Mouse (Mus musculus): ENCODE data around the gene Foxo1. TPM values are rescaled to one million over a fixed set of nuclear protein-coding genes. Genes with fewer than 3 reads are reported as not detected.

Foxo1 gene
- polyA plus RNA-seq, 1 experiment from 2014 or later, result 2.7 TPM

GRCm38 (mm10) chr3:52331709-52332108 is 63.6 kb downstream of the Foxo1 start:
- WGBS, result 98% methylated on average over 1 of the region's 1 CpGs
- Histone ChIP-seq H3K36me3 (no peaks in the 10 kb centered on the region), H3K27ac (no peak overlapping the region), H3K4me3 (no peak overlapping the region), H3K9me3 (no peaks in the 10 kb centered on the region), H3K4me1 (replicated peaks) (peaks cover 8% of the 10 kb centered on the region), H3K27me3 (ENCODE audit: insufficient read depth, poor library complexity, severe bottlenecking) (no peaks in the 10 kb centered on the region)
- DNase-seq (ENCODE audit: low spot score), result no peak

- no peak overlapping the region for H3K27ac ChIP-seq
- H3K4me3 ChIP-seq, result no peak overlapping the region
- H3K9me3 ChIP-seq, result no peaks in the 10 kb centered on the region
- H3K27me3 ChIP-seq (ENCODE audit: insufficient read depth, poor library complexity, severe bottlenecking), result no peaks in the 10 kb centered on the region
- H3K4me1 ChIP-seq (replicated peaks), result peaks cover 16% of the 10 kb centered on the region
- WGBS, result 89% methylated on average over 4 of the region's 4 CpGs
- no peaks in the 10 kb centered on the region for H3K36me3 ChIP-seq
- no peak for DNase-seq (ENCODE audit: low spot score)
These were observed 70.6 kb downstream of the Foxo1 start for GRCm38 (mm10) chr3:52338761-52339160.

GRCm38 (mm10) chr3:52340336-52341034 is 72.3 kb downstream of the Foxo1 start:
- Histone ChIP-seq H3K4me1 (replicated peaks) (peaks cover 16% of the 10 kb centered on the region), H3K9me3 (no peaks in the 10 kb centered on the region), H3K27me3 (ENCODE audit: insufficient read depth, poor library complexity, severe bottlenecking) (no peaks in the 10 kb centered on the region), H3K4me3 (no peak overlapping the region), H3K36me3 (peaks cover 3% of the 10 kb centered on the region), H3K27ac (no peak overlapping the region)
- WGBS, result 90% methylated on average over 12 of the region's 12 CpGs
- DNase-seq (ENCODE audit: low spot score), result no peak

- H3K9me3 ChIP-seq, result no peaks in the 10 kb centered on the region
- no peaks in the 10 kb centered on the region for H3K27me3 ChIP-seq (ENCODE audit: insufficient read depth, poor library complexity, severe bottlenecking)
- peaks cover 10% of the 10 kb centered on the region for H3K36me3 ChIP-seq
- WGBS, result 71% methylated on average over 3 of the region's 3 CpGs
- DNase-seq (ENCODE audit: low spot score), result no peak
- no peak overlapping the region for H3K27ac ChIP-seq
- H3K4me3 ChIP-seq, result no peak overlapping the region
- H3K4me1 ChIP-seq (replicated peaks), result peaks cover 16% of the 10 kb centered on the region
These were observed 74.1 kb downstream of the Foxo1 start for GRCm38 (mm10) chr3:52342226-52342625.

GRCm38 (mm10) chr3:52342801-52343200 is 74.7 kb downstream of the Foxo1 start:
- Histone ChIP-seq H3K9me3 (no peaks in the 10 kb centered on the region), H3K4me3 (no peak overlapping the region), H3K36me3 (peaks cover 10% of the 10 kb centered on the region), H3K4me1 (replicated peaks) (peaks cover 16% of the 10 kb centered on the region), H3K27ac (no peak overlapping the region), H3K27me3 (ENCODE audit: insufficient read depth, poor library complexity, severe bottlenecking) (no peaks in the 10 kb centered on the region)
- DNase-seq (ENCODE audit: low spot score), result no peak
- WGBS, result 30% methylated on average over 3 of the region's 3 CpGs

- peaks cover 16% of the 10 kb centered on the region for H3K4me1 ChIP-seq (replicated peaks)
- no peak for DNase-seq (ENCODE audit: low spot score)
- 84% methylated on average over 6 of the region's 6 CpGs for WGBS
- peaks cover 10% of the 10 kb centered on the region for H3K36me3 ChIP-seq
- no peaks in the 10 kb centered on the region for H3K9me3 ChIP-seq
- no peaks in the 10 kb centered on the region for H3K27me3 ChIP-seq (ENCODE audit: insufficient read depth, poor library complexity, severe bottlenecking)
- no peak overlapping the region for H3K27ac ChIP-seq
- no peak overlapping the region for H3K4me3 ChIP-seq
These were observed 75.3 kb downstream of the Foxo1 start for GRCm38 (mm10) chr3:52343270-52344070.

- Histone ChIP-seq H3K4me1 (replicated peaks) (peaks cover 23% of the 10 kb centered on the region), H3K9me3 (no peaks in the 10 kb centered on the region), H3K36me3 (peaks cover 10% of the 10 kb centered on the region), H3K27me3 (ENCODE audit: insufficient read depth, poor library complexity, severe bottlenecking) (no peaks in the 10 kb centered on the region), H3K4me3 (no peak overlapping the region), H3K27ac (no peak overlapping the region)
- WGBS, result 94% methylated on average over 11 of the region's 11 CpGs
- no peak for DNase-seq (ENCODE audit: low spot score)
These were observed 77.7 kb downstream of the Foxo1 start for GRCm38 (mm10) chr3:52345881-52346280.

- DNase-seq (ENCODE audit: low spot score), result no peak
- no peaks in the 10 kb centered on the region for H3K9me3 ChIP-seq
- no peak overlapping the region for H3K27ac ChIP-seq
- H3K4me3 ChIP-seq, result no peak overlapping the region
- H3K36me3 ChIP-seq, result peaks cover 10% of the 10 kb centered on the region
- H3K27me3 ChIP-seq (ENCODE audit: insufficient read depth, poor library complexity, severe bottlenecking), result no peaks in the 10 kb centered on the region
- WGBS, result 82% methylated on average over 4 of the region's 4 CpGs
- H3K4me1 ChIP-seq (replicated peaks), result peaks cover 17% of the 10 kb centered on the region
These were observed 79.0 kb downstream of the Foxo1 start for GRCm38 (mm10) chr3:52346986-52347710.

- WGBS, result 67% methylated on average over 10 of the region's 10 CpGs
- no peak overlapping the region for H3K4me3 ChIP-seq
- no peaks in the 10 kb centered on the region for H3K27me3 ChIP-seq (ENCODE audit: insufficient read depth, poor library complexity, severe bottlenecking)
- peaks cover 10% of the 10 kb centered on the region for H3K36me3 ChIP-seq
- no peak overlapping the region for H3K27ac ChIP-seq
- peaks cover 9% of the 10 kb centered on the region; the same call in 1 of the 2 replicates for H3K4me1 ChIP-seq (replicated peaks)
- no peaks in the 10 kb centered on the region for H3K9me3 ChIP-seq
- no peak for DNase-seq (ENCODE audit: low spot score)
These were observed 80.0 kb downstream of the Foxo1 start for GRCm38 (mm10) chr3:52347980-52348622.

- Histone ChIP-seq H3K4me1 (replicated peaks) (0 out of 2 replicates have a peak, but pooled peaks cover 7% of the 10 kb centered on the region), H3K27me3 (ENCODE audit: insufficient read depth, poor library complexity, severe bottlenecking) (no peaks in the 10 kb centered on the region), H3K27ac (no peak overlapping the region), H3K4me3 (no peak overlapping the region), H3K36me3 (peaks cover 5% of the 10 kb centered on the region), H3K9me3 (no peaks in the 10 kb centered on the region)
- DNase-seq (ENCODE audit: low spot score), result no peak
- WGBS, result 81% methylated on average over 8 of the region's 8 CpGs
These were observed 82.5 kb downstream of the Foxo1 start for GRCm38 (mm10) chr3:52350636-52351035.

- Histone ChIP-seq H3K27me3 (ENCODE audit: insufficient read depth, poor library complexity, severe bottlenecking) (no peaks in the 10 kb centered on the region), H3K9me3 (no peaks in the 10 kb centered on the region), H3K27ac (no peak overlapping the region), H3K4me1 (replicated peaks) (0 out of 2 replicates have a peak, but pooled peaks cover 7% of the 10 kb centered on the region), H3K4me3 (no peak overlapping the region), H3K36me3 (no peaks in the 10 kb centered on the region)
- no peak for DNase-seq (ENCODE audit: low spot score)
- 86% methylated on average over 9 of the region's 9 CpGs for WGBS
These were observed 83.8 kb downstream of the Foxo1 start for GRCm38 (mm10) chr3:52351901-52352300.

GRCm38 (mm10) chr3:52354203-52354602 is 86.1 kb downstream of the Foxo1 start:
- H3K4me3 ChIP-seq, result no peak overlapping the region
- no peaks in the 10 kb centered on the region for H3K36me3 ChIP-seq
- no peak overlapping the region for H3K27ac ChIP-seq
- H3K27me3 ChIP-seq (ENCODE audit: insufficient read depth, poor library complexity, severe bottlenecking), result no peaks in the 10 kb centered on the region
- H3K4me1 ChIP-seq (replicated peaks), result 0 out of 2 replicates have a peak, but pooled peaks cover 4% of the 10 kb centered on the region
- no peak for DNase-seq (ENCODE audit: low spot score)
- 86% methylated on average over 7 of the region's 7 CpGs for WGBS
- no peaks in the 10 kb centered on the region for H3K9me3 ChIP-seq
